Mouse (Mus musculus): ENCODE measurements around the gene Gp1bb.

Gene Gp1bb

GRCm38 (mm10) chr16:18604267-18604701, 17.9 kb downstream of the Gp1bb start:
- WGBS, result 80% methylated on average over 8 of the region's 8 CpGs

- WGBS, result 86% methylated on average over 7 of the region's 7 CpGs
These were observed 20.8 kb downstream of the Gp1bb start for GRCm38 (mm10) chr16:18601447-18601846.

- 95% methylated on average over 3 of the region's 3 CpGs for WGBS
These were observed 24.2 kb downstream of the Gp1bb start for GRCm38 (mm10) chr16:18598006-18598405.

- 64% methylated on average over 5 of the region's 5 CpGs for WGBS
These were observed 25.9 kb downstream of the Gp1bb start for GRCm38 (mm10) chr16:18596255-18596654.

- 82% methylated on average over 2 of the region's 2 CpGs for WGBS
These were observed 28.3 kb downstream of the Gp1bb start for GRCm38 (mm10) chr16:18593930-18594329.

- 9% methylated on average over 59 of the region's 59 CpGs for WGBS
These were observed 30.9 kb downstream of the Gp1bb start for GRCm38 (mm10) chr16:18591047-18592018.

GRCm38 (mm10) chr16:18589804-18590790, 32.1 kb downstream of the Gp1bb start, which contains the start of gene Tbx1:
TSS of gene Tbx1 (minus strand) at chr16:18590671.
- 15% methylated on average over 48 of the region's 48 CpGs for WGBS

GRCm38 (mm10) chr16:18589080-18589621, 33.1 kb downstream of the Gp1bb start:
- WGBS, result 76% methylated on average over 9 of the region's 9 CpGs

GRCm38 (mm10) chr16:18588738-18589055, 33.5 kb downstream of the Gp1bb start:
- WGBS, result 41% methylated on average over 31 of the region's 31 CpGs

GRCm38 (mm10) chr16:18587847-18588737, 34.1 kb downstream of the Gp1bb start:
- WGBS, result 13% methylated on average over 57 of the region's 57 CpGs

GRCm38 (mm10) chr16:18586906-18587546, 35.2 kb downstream of the Gp1bb start:
- WGBS, result 3% methylated on average over 50 of the region's 62 CpGs

- 12% methylated on average over 83 of the region's 83 CpGs for WGBS
These were observed 35.9 kb downstream of the Gp1bb start for GRCm38 (mm10) chr16:18586076-18586905.

- 66% methylated on average over 10 of the region's 10 CpGs for WGBS
These were observed 36.5 kb downstream of the Gp1bb start for GRCm38 (mm10) chr16:18585676-18586075.

GRCm38 (mm10) chr16:18584901-18585510, 37.2 kb downstream of the Gp1bb start:
- WGBS, result 85% methylated on average over 10 of the region's 10 CpGs

GRCm38 (mm10) chr16:18583673-18584357, 38.4 kb downstream of the Gp1bb start:
- WGBS, result 72% methylated on average over 10 of the region's 10 CpGs

GRCm38 (mm10) chr16:18583169-18583568, 39.0 kb downstream of the Gp1bb start:
- WGBS, result 66% methylated on average over 10 of the region's 10 CpGs

- WGBS, result 13% methylated on average over 53 of the region's 67 CpGs
These were observed 39.6 kb downstream of the Gp1bb start for GRCm38 (mm10) chr16:18582426-18583148.
